Mouse (Mus musculus) small intestine, adult 2 months (tissue): ENCODE data around the gene Smarce1. TPM values are rescaled to one million over a fixed set of nuclear protein-coding genes. Genes with fewer than 3 reads are reported as not detected.

Experiments used
- H3K27ac ChIP-seq: fragments of 200-500 bp; 2 replicates; pipeline ENCODE4 v1.5.1; 2012; ENCODE audit warnings: low read depth, low read length, control low read depth, inconsistent platforms; ENCODE audit not compliant: insufficient read depth
- H3K27me3 ChIP-seq: fragments of 200-500 bp; 2 replicates; pipeline ENCODE4 v1.6.1; 2012; ENCODE audit warnings: mild to moderate bottlenecking, moderate library complexity, low read length, inconsistent platforms; ENCODE audit not compliant: control insufficient read depth, insufficient read depth
- H3K36me3 ChIP-seq: fragments of 200-500 bp; 2 replicates; pipeline ENCODE4 v1.6.1; 2012; ENCODE audit warnings: mild to moderate bottlenecking, low read length, control low read depth, inconsistent platforms; ENCODE audit not compliant: control insufficient read depth, insufficient read depth
- H3K4me1 ChIP-seq: fragments of 200-500 bp; 2 replicates; pipeline ENCODE4 v1.6.1; 2012; ENCODE audit warnings: low read length, inconsistent platforms, mixed read lengths; ENCODE audit not compliant: control insufficient read depth, insufficient read depth, insufficient read length
- H3K4me3 ChIP-seq: fragments of 200-500 bp; 2 replicates; pipeline ENCODE4 v1.5.1; 2012; ENCODE audit warnings: low read depth, mild to moderate bottlenecking, control low read depth, inconsistent platforms, low read length, moderate library complexity
- CTCF ChIP-seq: fragments of 200-500 bp; IDR thresholded peaks from 2 replicates; pipeline ENCODE4 v1.5.1; 2012; ENCODE audit warnings: low read depth, mild to moderate bottlenecking, control low read depth, inconsistent platforms, low read length, moderate library complexity, mixed read lengths; ENCODE audit not compliant: insufficient replicate concordance, insufficient read length; ENCODE audit errors: extremely low read depth
- POLR2A ChIP-seq: fragments of 200-500 bp; IDR thresholded peaks from 2 replicates; pipeline ENCODE4 v1.6.1; 2012; ENCODE audit warnings: low read depth, mild to moderate bottlenecking, control low read depth, inconsistent platforms, low read length, moderate library complexity
- WGBS: fragments of 180-500 bp; shearing (Covaris S2); methylation state at CpG from one replicate; pipeline ENCODE4 v1.1.7; 2018; 5-methylcytosine and 5-hydroxymethylcytosine counted together
- polyA plus RNA-seq: library from polyadenylated mRNA; depleted of rRNA; stranded (reverse); fragments of >200 nt; gene quantifications from 2 replicates; pipeline ENCODE4 v1.2.3, GENCODE M21; 2012; rRNA removed

The Smarce1 gene
- polyA plus RNA-seq = 4.0 and 6.9 TPM in 2 replicates

DNA sequence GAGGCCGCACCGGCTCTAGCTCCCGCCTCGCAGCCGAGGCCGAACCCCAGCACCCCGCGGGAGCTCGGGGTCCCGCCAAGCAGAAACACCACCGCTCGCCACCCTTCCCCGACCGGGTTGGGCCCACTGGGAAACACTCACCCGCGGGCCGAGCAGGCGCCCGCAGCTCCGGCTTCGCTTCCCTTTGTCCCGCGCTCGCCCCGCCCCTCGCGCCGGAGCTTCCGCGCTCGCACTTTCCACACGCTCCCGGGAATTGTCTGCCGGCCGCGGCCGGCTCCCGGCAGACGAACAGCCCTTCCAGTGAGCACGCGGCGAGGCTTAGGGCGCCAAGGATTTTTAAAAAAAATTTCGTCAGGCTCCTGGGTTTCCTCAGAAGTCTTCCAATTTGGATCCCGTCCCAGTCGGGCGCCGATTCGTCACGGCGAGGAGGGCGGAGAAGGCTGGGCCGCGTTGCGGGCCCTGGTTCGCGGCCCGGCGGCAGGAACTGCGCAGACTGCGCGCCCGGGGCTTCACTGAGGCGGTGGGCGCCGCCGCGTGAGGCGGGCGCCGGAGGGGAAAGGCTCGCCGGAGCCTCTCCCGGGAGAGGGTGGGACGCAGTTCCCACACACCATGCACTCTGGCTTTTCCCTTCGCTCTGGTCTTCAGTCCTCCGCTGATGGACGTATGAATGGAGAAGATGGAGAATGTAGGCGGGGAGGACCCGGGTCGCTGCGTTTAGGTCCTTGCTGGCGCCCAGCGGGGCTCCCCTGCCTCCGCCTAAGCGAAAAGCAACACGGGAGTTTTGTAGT, at the start of gene Smarce1:
TSS of gene Smarce1 (minus strand) at position 757 of the 788 bp plus-strand sequence.
- Histone ChIP-seq H3K27ac (peak within 1 kb of the TSS; percentile 67), H3K27me3 (no peaks in the 10 kb centered on the region), H3K4me3 (peak within 1 kb of the TSS; percentile 99), H3K4me1 (no peaks in the 10 kb centered on the region), H3K36me3 (peaks cover 9% of the 10 kb centered on the region)
- TF ChIP-seq POLR2A (peak; percentile 52; the same call in 1 of the 2 replicates), CTCF (no peak)
- WGBS = under 1% methylated on average over 87 of the region's 87 CpGs

DNA sequence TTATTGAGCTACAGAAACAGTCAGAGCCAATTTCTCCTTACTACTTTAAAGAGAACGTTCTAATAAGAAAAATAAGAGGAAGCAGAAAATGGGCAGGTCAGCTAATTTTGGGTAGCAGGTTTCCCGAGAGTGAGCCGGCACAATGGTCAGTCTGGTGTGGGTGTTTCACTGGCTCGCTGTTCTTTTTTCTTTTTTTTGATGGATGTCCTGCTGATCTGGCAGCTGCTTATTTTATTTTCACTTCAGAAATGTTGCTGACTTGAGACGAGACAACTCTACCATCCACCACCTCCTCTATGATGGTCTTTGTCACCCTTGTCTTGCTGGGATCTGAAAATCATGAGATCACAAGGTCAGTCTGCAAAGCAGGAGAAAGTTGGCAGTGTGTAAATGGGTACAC, 49.2 kb upstream of the Smarce1 start:
- no peak for TF ChIP-seq CTCF
- TF ChIP-seq POLR2A = no peak
- H3K27ac ChIP-seq = no peak overlapping the region
- no peaks in the 10 kb centered on the region for H3K27me3 ChIP-seq
- H3K4me3 ChIP-seq = no peak overlapping the region
- H3K36me3 ChIP-seq = no peaks in the 10 kb centered on the region
- 61% methylated on average over 5 of the region's 5 CpGs for whole genome bisulfite sequencing
- no peaks in the 10 kb centered on the region for H3K4me1 ChIP-seq

DNA sequence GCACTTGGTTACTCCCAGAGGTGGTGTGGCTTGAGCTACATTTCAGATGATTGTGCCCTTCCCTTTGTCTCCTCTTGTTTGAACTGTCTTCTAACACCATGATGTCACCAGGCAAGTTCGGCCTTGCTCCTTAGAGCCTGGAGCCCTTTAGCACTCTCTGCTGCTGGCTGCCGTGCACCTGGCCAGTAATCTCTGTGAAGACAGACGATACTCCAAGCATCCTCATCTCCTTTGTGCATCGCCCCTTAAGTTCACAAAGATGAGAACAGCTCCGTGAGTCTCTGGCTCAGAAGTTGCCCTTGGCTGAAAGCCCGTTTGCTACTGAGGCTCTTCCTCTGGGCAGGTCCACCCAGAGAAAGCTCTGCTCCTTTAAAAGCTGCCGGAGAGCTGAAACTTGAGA, 46.0 kb upstream of the Smarce1 start:
- TF ChIP-seq POLR2A (no peak), CTCF (no peak)
- Histone ChIP-seq H3K4me3 (no peak overlapping the region), H3K4me1 (no peaks in the 10 kb centered on the region), H3K27me3 (no peaks in the 10 kb centered on the region), H3K36me3 (no peaks in the 10 kb centered on the region), H3K27ac (no peak overlapping the region)
- WGBS = 45% methylated on average over 7 of the region's 7 CpGs

DNA sequence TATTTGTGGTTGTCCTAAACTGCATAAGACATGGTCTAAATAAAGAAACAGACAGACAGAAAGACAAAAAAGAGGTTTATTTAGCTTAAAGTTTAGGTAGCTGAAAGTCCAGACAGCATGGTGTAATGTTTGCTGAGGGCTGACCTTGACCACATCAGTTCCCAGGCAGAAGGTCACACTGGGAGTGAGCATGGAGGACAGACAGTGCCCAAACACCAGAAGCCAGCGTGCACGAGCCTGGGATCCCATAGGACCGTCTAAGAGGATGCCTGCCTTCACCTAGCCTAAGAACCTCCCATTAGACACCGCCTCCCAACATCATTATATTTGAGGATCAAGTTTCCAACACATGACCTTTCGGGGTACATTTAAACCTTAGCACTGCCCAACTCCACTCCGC, 44.8 kb upstream of the Smarce1 start:
- Histone ChIP-seq H3K27ac (no peak overlapping the region), H3K36me3 (no peaks in the 10 kb centered on the region), H3K4me3 (no peak overlapping the region), H3K4me1 (no peaks in the 10 kb centered on the region), H3K27me3 (no peaks in the 10 kb centered on the region)
- WGBS = 74% methylated on average over 6 of the region's 6 CpGs
- TF ChIP-seq CTCF (no peak), POLR2A (no peak)

DNA sequence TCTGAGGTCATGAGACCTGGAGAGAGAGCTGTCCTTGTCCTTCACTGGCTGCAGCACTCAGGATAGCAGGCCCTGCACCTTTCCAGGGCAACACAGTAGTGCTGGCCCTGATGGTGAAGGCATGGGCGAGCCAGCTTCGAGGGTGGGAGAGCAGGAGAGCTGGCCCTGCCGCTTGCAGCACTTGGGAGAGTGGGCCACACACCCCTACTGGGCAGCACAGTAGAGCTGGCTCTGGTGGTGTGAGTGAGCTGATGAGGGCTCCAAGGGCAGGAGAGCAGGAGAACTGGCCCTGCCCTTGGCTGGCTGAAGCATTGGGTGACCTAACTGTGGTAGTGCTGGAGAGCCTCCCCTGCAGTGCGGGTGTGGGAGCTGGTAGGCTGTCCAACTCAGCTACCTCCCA, 41.9 kb upstream of the Smarce1 start:
- TF ChIP-seq POLR2A (no peak), CTCF (no peak)
- H3K27me3 ChIP-seq = no peaks in the 10 kb centered on the region
- 85% methylated on average over 4 of the region's 4 CpGs for WGBS
- no peak overlapping the region for H3K27ac ChIP-seq
- no peaks in the 10 kb centered on the region for H3K4me1 ChIP-seq
- H3K4me3 ChIP-seq = no peak overlapping the region
- H3K36me3 ChIP-seq = no peaks in the 10 kb centered on the region

DNA sequence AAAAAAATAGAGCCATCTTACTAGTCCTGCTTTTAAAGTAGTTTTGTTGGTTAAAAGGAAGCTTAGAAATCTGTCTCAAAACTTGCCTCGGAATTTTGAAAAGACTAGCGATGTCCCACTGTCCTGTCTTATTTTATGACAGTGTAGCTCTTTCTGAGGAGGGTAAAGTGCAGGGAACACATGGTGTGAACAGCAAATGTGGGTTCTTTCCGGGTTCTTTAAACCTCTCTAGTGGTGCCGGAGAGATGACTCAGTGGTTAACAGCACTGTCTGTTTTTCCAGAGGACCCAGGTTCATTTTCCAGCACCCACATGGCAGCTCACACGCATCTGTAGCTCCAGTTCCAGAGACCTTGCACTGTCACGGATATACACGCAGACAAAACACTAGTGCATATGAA, 38.4 kb upstream of the Smarce1 start:
- Histone ChIP-seq H3K27ac (no peak overlapping the region), H3K4me3 (no peak overlapping the region), H3K4me1 (no peaks in the 10 kb centered on the region), H3K27me3 (no peaks in the 10 kb centered on the region), H3K36me3 (no peaks in the 10 kb centered on the region)
- TF ChIP-seq POLR2A = no peak
- no peak for TF ChIP-seq CTCF
- 46% methylated on average over 7 of the region's 7 CpGs for WGBS

DNA sequence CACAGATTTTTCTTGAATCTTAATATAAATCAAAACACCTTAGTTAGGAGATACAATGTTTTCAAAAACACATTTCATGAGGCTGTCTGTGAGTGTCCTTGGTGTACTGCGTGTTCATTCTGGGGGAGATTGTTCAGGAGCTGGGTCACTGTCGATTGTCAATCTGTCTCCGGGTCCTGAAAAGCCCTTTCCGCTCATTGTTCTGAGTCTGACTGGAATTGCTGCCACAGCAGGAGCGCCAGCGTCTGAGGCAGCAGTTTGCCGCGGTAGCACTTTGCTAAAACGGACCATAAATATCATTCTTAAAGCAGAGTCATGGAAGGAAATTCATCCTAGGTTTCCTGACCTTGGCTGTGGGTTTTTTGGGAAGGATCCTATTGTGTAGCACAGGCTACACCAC, 35.0 kb upstream of the Smarce1 start:
- no peak overlapping the region for H3K4me3 ChIP-seq

More for the DNA sequence above, 35.0 kb upstream of the Smarce1 start:
- H3K4me1 ChIP-seq = no peaks in the 10 kb centered on the region
- TF ChIP-seq CTCF (no peak), POLR2A (no peak)
- WGBS = 61% methylated on average over 9 of the region's 9 CpGs
- H3K27ac ChIP-seq = no peak overlapping the region
- no peaks in the 10 kb centered on the region for H3K27me3 ChIP-seq
- H3K36me3 ChIP-seq = no peaks in the 10 kb centered on the region
